Mouse (Mus musculus): Measurements from ENCODE around the gene Pithd1.
A peak's percentile ranks its signal among the peaks of the same experiment; 100 is the strongest.
"Not testable (repeated sequence)": the region's sequence is repeated elsewhere in the genome, so short reads cannot be mapped to it uniquely, and the experiment has no call there.

Gene Pithd1

GRCm38 (mm10) chr4:135986301-135986942 is 642 bp downstream of the Pithd1 start:
- no peak for DNase-seq (ENCODE audit: low spot score in 2 of 2)

- DNase-seq (ENCODE audit: low spot score in 2 of 2): no peak
Observed at GRCm38 (mm10) chr4:135985769-135986168, 1.3 kb downstream of the Pithd1 start.

GRCm38 (mm10) chr4:135985193-135985592 is 1.9 kb downstream of the Pithd1 start:
- no peak for DNase-seq (ENCODE audit: low spot score in 2 of 2)

- no peak for DNase-seq (ENCODE audit: low spot score in 2 of 2)
Observed at GRCm38 (mm10) chr4:135984556-135984955, 2.5 kb downstream of the Pithd1 start.

- no peak for DNase-seq (ENCODE audit: low spot score in 2 of 2)
Observed at GRCm38 (mm10) chr4:135981524-135982063, 5.5 kb downstream of the Pithd1 start.

GRCm38 (mm10) chr4:135980223-135980622 is 6.8 kb downstream of the Pithd1 start:
- not testable (repeated sequence) for DNase-seq (ENCODE audit: low spot score in 2 of 2)

- no peak for DNase-seq (ENCODE audit: low spot score in 2 of 2)
Observed at GRCm38 (mm10) chr4:135976146-135976545, 10.9 kb downstream of the Pithd1 start.

GRCm38 (mm10) chr4:135972911-135973811 is 13.9 kb downstream of the Pithd1 start:
- no peak for DNase-seq (ENCODE audit: low spot score in 2 of 2)

- peak; percentile 78 to 80 for DNase-seq (ENCODE audit: low spot score in 2 of 2)
Observed at GRCm38 (mm10) chr4:135972556-135972906, 14.5 kb downstream of the Pithd1 start, which contains the start of gene Lypla2. TSS of gene Lypla2 (minus strand) at chr4:135972626.

- no peak for DNase-seq (ENCODE audit: low spot score in 2 of 2)
Observed at GRCm38 (mm10) chr4:135971805-135972555, 15.1 kb downstream of the Pithd1 start.

- no peak for DNase-seq (ENCODE audit: low spot score in 2 of 2)
Observed at GRCm38 (mm10) chr4:135970585-135970984, 16.5 kb downstream of the Pithd1 start.

GRCm38 (mm10) chr4:135969070-135969750 is 17.9 kb downstream of the Pithd1 start:
- no peak for DNase-seq (ENCODE audit: low spot score in 2 of 2)

- DNase-seq (ENCODE audit: low spot score in 2 of 2): no peak
Observed at GRCm38 (mm10) chr4:135968271-135968869, 18.7 kb downstream of the Pithd1 start.

GRCm38 (mm10) chr4:135967086-135967760 is 19.8 kb downstream of the Pithd1 start:
- DNase-seq (ENCODE audit: low spot score in 2 of 2): no peak

- DNase-seq (ENCODE audit: low spot score in 2 of 2): no peak
Observed at GRCm38 (mm10) chr4:135966283-135966682, 20.8 kb downstream of the Pithd1 start.

GRCm38 (mm10) chr4:135965113-135965512 is 22.0 kb downstream of the Pithd1 start:
- DNase-seq (ENCODE audit: low spot score in 2 of 2): no peak

GRCm38 (mm10) chr4:135964426-135964825 is 22.6 kb downstream of the Pithd1 start:
- DNase-seq (ENCODE audit: low spot score in 2 of 2): peak; percentile 42 to 51

GRCm38 (mm10) chr4:135963457-135964193 is 23.4 kb downstream of the Pithd1 start, which contains the start of gene Gale:
TSS of gene Gale (plus strand) at chr4:135963727.
- peak; percentile 87 to 89 for DNase-seq (ENCODE audit: low spot score in 2 of 2)

GRCm38 (mm10) chr4:135962946-135963345 is 24.1 kb downstream of the Pithd1 start:
- DNase-seq (ENCODE audit: low spot score in 2 of 2): no peak

- DNase-seq (ENCODE audit: low spot score in 2 of 2): no peak
Observed at GRCm38 (mm10) chr4:135962198-135962597, 24.9 kb downstream of the Pithd1 start.
